Mouse (Mus musculus) liver, embryonic 14.5 days (tissue): ENCODE results near the gene Sun1. TPM values are rescaled to one million over a fixed set of nuclear protein-coding genes. Genes with fewer than 3 reads are reported as not detected.
A peak's percentile ranks its signal among the peaks of the same experiment; 100 is the strongest.

ENCODE experiments used
- ATAC-seq: fragments of 200-750 bp; cut with Nextera tagmentation; 2 replicates; pipeline ENCODE4 v1.8.0; 2017; ENCODE audit warnings: moderate number of reproducible peaks, mild to moderate bottlenecking, moderate library complexity; ENCODE audit not compliant: insufficient read depth
- DNase-seq, 3 experiments: peaks; one replicate each; pipeline ENCODE4 v3.0.0-alpha.2; 2012 to 2013; ENCODE audit warnings: low read depth in 3 of 3, low spot score in 3 of 3
- H3K27ac ChIP-seq: fragments of 300-500 bp; sonication (generic); 2 replicates; pipeline ENCODE4 v1.5.1; 2014; ENCODE audit warnings: moderate library complexity, mild to moderate bottlenecking, control low read depth, inconsistent platforms
- H3K27me3 ChIP-seq: fragments of 300-500 bp; sonication (generic); 2 replicates; pipeline ENCODE4 v1.6.1; 2014; ENCODE audit warnings: mild to moderate bottlenecking, low read length, moderate library complexity; ENCODE audit not compliant: control insufficient read depth, insufficient read depth
- H3K36me3 ChIP-seq: fragments of 300-500 bp; sonication (generic); replicated peaks from 2 replicates; pipeline ENCODE4 v1.6.1; 2014; ENCODE audit warnings: low read depth; ENCODE audit not compliant: control insufficient read depth, insufficient read depth
- H3K4me1 ChIP-seq, 2 experiments: fragments of 200-500 bp in 1 of 2; fragments of 300-500 bp in 1 of 2; sonication (generic) in 1 of 2; replicated peaks; 2 replicates each; pipeline ENCODE4 v1.6.1; 2012 to 2014; ENCODE audit warnings: antibody characterized with exemption in 1 of 2, inconsistent platforms in 1 of 2, low read length in 1 of 2; ENCODE audit not compliant: control insufficient read depth in 2 of 2, insufficient read depth in 2 of 2
- H3K4me2 ChIP-seq: fragments of 300-500 bp; sonication (generic); 2 replicates; pipeline ENCODE4 v1.6.1; 2014; ENCODE audit warnings: low read depth, mild to moderate bottlenecking, control low read depth, moderate library complexity
- H3K4me3 ChIP-seq, 2 experiments: fragments of 200-500 bp in 1 of 2; fragments of 300-500 bp in 1 of 2; sonication (generic) in 1 of 2; 2 replicates each; pipeline ENCODE4 v1.5.1; 2012 to 2014; ENCODE audit warnings: low read depth in 2 of 2, low read length in 2 of 2, mild to moderate bottlenecking in 2 of 2, control low read depth in 1 of 2, inconsistent platforms in 1 of 2, moderate library complexity in 1 of 2; ENCODE audit not compliant: insufficient read depth in 1 of 2
- H3K9ac ChIP-seq: fragments of 300-500 bp; sonication (generic); replicated peaks from 2 replicates; pipeline ENCODE4 v1.6.1; 2014; ENCODE audit warnings: mild to moderate bottlenecking, control low read depth, moderate library complexity
- H3K9me3 ChIP-seq: fragments of 300-500 bp; sonication (generic); 2 replicates; pipeline ENCODE4 v1.6.1; 2016; ENCODE audit warnings: low read length, mixed read lengths; ENCODE audit not compliant: control insufficient read depth
- CTCF ChIP-seq: IDR thresholded peaks from 2 replicates; pipeline ENCODE4 v1.5.1; 2016; ENCODE audit warnings: antibody characterized with exemption, low read depth, control low read depth
- EP300 ChIP-seq: IDR thresholded peaks from 2 replicates; pipeline ENCODE4 v1.6.1; 2016; ENCODE audit warnings: antibody characterized with exemption, low read depth
- WGBS: fragments of 180-500 bp; shearing (Covaris S2); extraction: QIAGEN DNeasy Blood & Tissue Kit; methylation state at CpG from one replicate; pipeline ENCODE4 v1.1.7; 2014; ENCODE audit not compliant: insufficient replicate concordance; 5-methylcytosine and 5-hydroxymethylcytosine counted together
- polyA plus RNA-seq, 2 experiments: library from polyadenylated mRNA; depleted of rRNA in 1 of 2; stranded (reverse) in 1 of 2; unstranded in 1 of 2; fragments of >200 nt; fragmentation: Nextera tagmentation in 1 of 2; extraction: Ambion mirVana in 1 of 2; gene quantifications; 2 replicates each; pipeline versions ENCODE4 v1.2.1 to v1.2.3; 2012 to 2014

Sun1 gene
- polyA plus RNA-seq, 2 experiments: 17.9 to 19.9 TPM

DNA sequence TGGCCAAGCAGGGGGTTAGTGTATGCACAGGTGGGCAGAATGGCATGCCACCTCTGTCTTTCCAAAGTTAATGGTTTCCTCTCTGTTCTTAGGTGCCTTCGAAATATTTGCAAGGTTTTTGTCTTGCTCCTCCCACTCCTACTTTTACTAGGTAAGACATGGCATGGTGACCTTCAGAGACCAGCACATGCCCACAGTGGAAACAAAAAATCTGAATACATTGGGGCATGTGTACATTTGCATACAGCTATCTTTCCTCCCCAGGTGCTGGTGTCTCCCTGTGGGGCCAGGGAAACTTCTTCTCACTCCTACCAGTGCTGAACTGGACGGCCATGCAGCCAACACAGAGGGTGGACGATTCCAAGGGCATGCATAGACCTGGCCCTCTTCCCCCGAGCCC, 34.0 kb downstream of the Sun1 start:
- H3K9me3 ChIP-seq: no peaks in the 10 kb centered on the region
- ATAC-seq: no peak
- WGBS: 79% methylated on average over 4 of the region's 4 CpGs

DNA sequence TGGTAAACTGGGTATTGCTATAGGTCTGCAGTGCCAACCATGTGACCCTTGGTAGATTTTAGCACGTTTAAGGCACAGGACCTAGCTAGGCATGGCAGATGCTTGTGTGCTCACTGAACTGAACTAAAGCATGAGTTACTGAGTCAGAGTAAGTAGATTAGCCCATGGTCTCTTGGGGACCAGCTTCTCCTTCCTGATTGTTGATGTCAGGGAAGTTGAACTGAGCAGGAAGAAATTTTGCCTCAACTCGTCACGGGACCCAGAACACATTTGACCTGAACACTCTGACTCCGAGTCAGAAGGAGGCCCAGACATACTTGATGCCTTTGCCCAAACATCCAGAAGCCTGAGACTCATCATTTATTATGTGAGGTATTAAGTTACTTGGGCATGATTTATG, 37.0 kb downstream of the Sun1 start:
- DNase-seq: no peak
- WGBS: 76% methylated on average over 4 of the region's 4 CpGs

More for the DNA sequence above, 34.0 kb downstream of the Sun1 start:
- H3K27me3 ChIP-seq: no peaks in the 10 kb centered on the region
- no peak for DNase-seq
- no peak overlapping the region for H3K4me3 ChIP-seq
- H3K27ac ChIP-seq: no peak overlapping the region
- no peaks in the 10 kb centered on the region for H3K4me1 ChIP-seq
- H3K36me3 ChIP-seq: peaks cover 70% of the 10 kb centered on the region
- no peak overlapping the region for H3K4me2 ChIP-seq
- H3K9ac ChIP-seq: no peak overlapping the region
- no peak for TF ChIP-seq CTCF
- TF ChIP-seq EP300: no peak

DNA sequence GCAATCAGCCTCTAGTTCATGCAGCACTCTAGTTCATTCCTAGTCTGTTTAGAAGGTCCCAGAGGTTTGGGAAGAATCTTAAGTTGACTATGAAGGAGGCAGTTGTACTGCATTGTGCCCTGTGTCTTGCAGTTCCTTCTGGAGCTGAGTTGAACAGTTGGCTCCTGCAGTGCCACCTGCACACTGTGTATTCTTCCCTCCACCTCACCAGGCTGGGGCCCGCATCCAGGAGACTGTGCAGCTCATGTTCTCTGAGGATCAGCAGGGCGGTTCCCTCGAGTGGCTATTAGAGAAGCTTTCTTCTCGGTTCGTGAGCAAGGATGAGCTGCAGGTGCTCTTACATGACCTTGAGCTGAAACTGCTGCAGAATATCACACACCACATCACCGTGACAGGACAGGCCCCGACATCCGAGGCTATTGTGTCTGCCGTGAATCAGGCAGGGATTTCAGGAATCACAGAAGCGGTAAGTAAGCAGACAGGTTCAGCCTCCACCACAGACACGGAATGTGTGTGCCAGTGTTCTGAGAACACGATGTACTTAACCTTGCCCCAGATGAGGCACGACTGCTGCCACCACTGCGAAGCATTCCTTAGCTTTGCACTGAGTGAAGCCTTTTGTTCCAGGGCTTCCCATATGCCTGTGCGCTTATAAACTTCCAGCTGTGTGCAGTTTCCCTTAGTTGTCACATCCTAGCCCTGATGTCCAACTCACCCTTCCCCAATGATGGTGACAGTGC, 40.8 kb downstream of the Sun1 start:
- H3K27me3 ChIP-seq: no peaks in the 10 kb centered on the region
- no peak for DNase-seq
- no peak overlapping the region for H3K9ac ChIP-seq
- WGBS: 87% methylated on average over 15 of the region's 15 CpGs
- H3K4me2 ChIP-seq: no peak overlapping the region
- H3K36me3 ChIP-seq: peaks cover 88% of the 10 kb centered on the region
- H3K4me3 ChIP-seq: no peak overlapping the region
- TF ChIP-seq CTCF (no peak), EP300 (no peak)
- no peak overlapping the region for H3K27ac ChIP-seq
- H3K4me1 ChIP-seq: no peaks in the 10 kb centered on the region
- ATAC-seq: no peak
- no peaks in the 10 kb centered on the region for H3K9me3 ChIP-seq

More for the DNA sequence above, 37.0 kb downstream of the Sun1 start:
- no peak overlapping the region for H3K4me3 ChIP-seq
- no peak overlapping the region for H3K9ac ChIP-seq
- H3K27me3 ChIP-seq: no peaks in the 10 kb centered on the region
- TF ChIP-seq CTCF: no peak
- TF ChIP-seq EP300: no peak
- peaks cover 87% of the 10 kb centered on the region for H3K36me3 ChIP-seq
- ATAC-seq: no peak
- no peaks in the 10 kb centered on the region for H3K9me3 ChIP-seq
- H3K27ac ChIP-seq: no peak overlapping the region
- H3K4me1 ChIP-seq: no peaks in the 10 kb centered on the region
- no peak overlapping the region for H3K4me2 ChIP-seq

DNA sequence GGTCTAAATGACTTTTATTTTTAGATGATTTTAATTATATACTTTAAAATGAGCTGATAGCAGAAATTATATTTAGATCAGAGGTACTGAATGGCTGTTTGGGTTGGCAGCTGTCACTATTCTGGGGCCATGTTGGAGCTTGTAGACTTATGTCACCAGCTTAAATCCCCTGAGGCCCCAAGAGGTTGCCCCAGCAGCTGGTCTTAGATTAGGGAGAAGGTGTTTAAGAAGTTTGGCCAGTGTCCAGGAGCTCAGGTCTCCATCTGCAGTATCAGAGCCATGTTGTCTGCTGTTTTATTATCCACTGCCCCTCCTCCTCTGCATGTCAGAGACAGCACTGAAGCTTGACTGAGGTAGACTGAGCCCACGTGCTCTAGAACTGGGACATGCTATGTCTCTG, 42.9 kb downstream of the Sun1 start:
- no peaks in the 10 kb centered on the region for H3K27me3 ChIP-seq
- no peak overlapping the region for H3K9ac ChIP-seq
- no peak overlapping the region for H3K27ac ChIP-seq
- peaks cover 86% of the 10 kb centered on the region for H3K36me3 ChIP-seq
- TF ChIP-seq EP300: no peak
- no peak for TF ChIP-seq CTCF
- no peaks in the 10 kb centered on the region for H3K9me3 ChIP-seq
- H3K4me3 ChIP-seq: no peak overlapping the region
- peaks cover 0 to 7% of the 10 kb centered on the region in 2 experiments; a peak in 2 of 4 replicates for H3K4me1 ChIP-seq
- WGBS: 75% methylated on average over 1 of the region's 1 CpGs
- ATAC-seq (no peak), DNase-seq (no peak)
- H3K4me2 ChIP-seq: no peak overlapping the region

DNA sequence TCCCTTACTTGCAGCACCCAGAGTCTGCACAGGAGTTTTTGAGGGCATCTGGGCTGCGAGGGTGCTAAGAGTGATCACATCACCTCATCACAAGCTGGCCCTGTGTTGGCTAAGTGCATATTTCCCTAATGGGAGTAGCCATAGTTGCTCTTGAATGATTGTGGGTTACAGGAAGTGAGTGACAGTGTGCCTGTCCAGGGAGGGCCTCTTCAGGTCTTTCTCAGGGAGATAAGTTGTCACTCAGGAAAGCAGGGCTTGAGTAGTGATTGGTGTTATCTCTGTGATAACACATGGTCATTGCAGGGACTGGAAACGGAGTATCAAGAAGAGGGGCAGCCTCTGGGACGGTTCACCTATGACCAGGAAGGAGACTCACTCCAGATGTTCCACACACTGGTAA, 47.3 kb downstream of the Sun1 start:
- Histone ChIP-seq H3K4me2 (no peak overlapping the region), H3K4me3 (no peak overlapping the region), H3K9me3 (no peaks in the 10 kb centered on the region), H3K9ac (no peak overlapping the region), H3K4me1 (peaks cover 0 to 16% of the 10 kb centered on the region in 2 experiments; a peak in 3 of 4 replicates), H3K27ac (no peak overlapping the region), H3K36me3 (peaks cover 52% of the 10 kb centered on the region), H3K27me3 (no peaks in the 10 kb centered on the region)
- TF ChIP-seq EP300: peak; percentile 45; the same call in 1 of the 2 replicates
- no peak for TF ChIP-seq CTCF
- WGBS: 15% methylated on average over 3 of the region's 3 CpGs
- DNase-seq: peak in 2 of 3 experiments; percentile 17 to 26
- ATAC-seq: no peak
